Mouse (Mus musculus) liver, embryonic 13.5 days (tissue): ENCODE measurements around the gene Kbtbd7. TPM values are rescaled to one million over a fixed set of nuclear protein-coding genes. Genes with fewer than 3 reads are reported as not detected.
"Not testable (repeated sequence)": the region's sequence is repeated elsewhere in the genome, so short reads cannot be mapped to it uniquely, and the experiment has no call there.

Experiments used
- ATAC-seq: fragments of 200-750 bp; cut with Nextera tagmentation; 2 replicates; pipeline ENCODE4 v1.8.0; 2017; ENCODE audit warnings: low read depth, mild to moderate bottlenecking, moderate number of reproducible peaks, moderate library complexity
- DNase-seq: peaks from one replicate; pipeline ENCODE4 v3.0.0; 2022
- H3K27ac ChIP-seq: fragments of 300-500 bp; sonication (generic); 2 replicates; pipeline ENCODE4 v1.5.1; 2015; ENCODE audit warnings: moderate library complexity, mild to moderate bottlenecking, inconsistent platforms
- H3K27me3 ChIP-seq: fragments of 300-500 bp; sonication (generic); 2 replicates; pipeline ENCODE4 v1.6.1; 2015; ENCODE audit warnings: mild to moderate bottlenecking, inconsistent platforms
- H3K36me3 ChIP-seq: fragments of 300-500 bp; sonication (generic); 2 replicates; pipeline ENCODE4 v1.6.1; 2015; ENCODE audit warnings: mild to moderate bottlenecking, inconsistent platforms
- H3K4me1 ChIP-seq: fragments of 300-500 bp; sonication (generic); replicated peaks from 2 replicates; pipeline ENCODE4 v1.6.1; 2015; ENCODE audit warnings: inconsistent platforms
- H3K4me2 ChIP-seq: fragments of 300-500 bp; sonication (generic); 2 replicates; pipeline ENCODE4 v1.6.1; 2015; ENCODE audit warnings: inconsistent platforms, mild to moderate bottlenecking, moderate library complexity
- H3K4me3 ChIP-seq: fragments of 300-500 bp; sonication (generic); replicated peaks from 2 replicates; pipeline ENCODE4 v1.5.1; 2015; ENCODE audit warnings: mild to moderate bottlenecking, inconsistent platforms
- H3K9ac ChIP-seq: fragments of 300-500 bp; sonication (generic); 2 replicates; pipeline ENCODE4 v1.6.1; 2015; ENCODE audit warnings: mild to moderate bottlenecking, inconsistent platforms
- H3K9me3 ChIP-seq: fragments of 300-500 bp; sonication (generic); replicated peaks from 2 replicates; pipeline ENCODE4 v1.6.1; 2016; ENCODE audit warnings: inconsistent platforms
- WGBS: fragments of 180-500 bp; shearing (Covaris S2); methylation state at CpG from one replicate; pipeline ENCODE4 v1.1.7; 2015; ENCODE audit not compliant: insufficient replicate concordance; 5-methylcytosine and 5-hydroxymethylcytosine counted together
- polyA plus RNA-seq: library from polyadenylated mRNA; unstranded; fragments of >200 nt; fragmentation: Nextera tagmentation; extraction: Ambion mirVana; gene quantifications from 2 replicates; pipeline ENCODE4 v1.2.1, GENCODE M21; 2015

Gene Kbtbd7
- polyA plus RNA-seq, 1 experiment from 2014 or later = 3.0 TPM

DNA sequence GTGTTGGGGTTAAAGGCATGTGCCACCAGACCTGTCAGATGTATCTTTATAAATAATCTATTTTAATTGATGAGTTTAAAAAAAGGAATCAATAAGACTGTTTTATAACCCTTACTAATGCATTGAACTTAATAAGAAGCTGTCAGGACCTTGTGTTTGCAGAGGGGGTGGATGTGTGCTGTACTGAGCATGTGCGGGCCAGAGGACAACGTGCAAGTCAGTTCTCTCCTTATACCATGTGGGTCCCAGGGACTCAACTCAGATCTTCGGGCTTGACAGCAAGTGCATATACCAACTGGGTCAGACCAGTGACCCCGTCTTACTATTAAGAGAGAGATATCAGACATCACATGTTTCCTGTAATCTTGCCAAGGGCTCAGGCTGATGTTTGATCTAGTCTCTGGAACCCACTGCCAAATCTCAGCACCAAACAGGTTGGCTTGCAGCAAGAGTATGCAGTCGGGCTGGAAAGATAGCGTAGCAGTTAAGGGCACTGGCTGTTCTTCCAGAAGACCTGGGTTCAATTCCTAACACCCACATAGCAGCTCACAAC is 17.0 kb upstream of the Kbtbd7 start:
- H3K4me3 ChIP-seq = no peak overlapping the region
- H3K4me2 ChIP-seq = no peak overlapping the region
- no peak overlapping the region for H3K9ac ChIP-seq
- H3K4me1 ChIP-seq = peaks cover 3% of the 10 kb centered on the region; the same call in 1 of the 2 replicates
- no peaks in the 10 kb centered on the region for H3K9me3 ChIP-seq
- H3K27ac ChIP-seq = no peak overlapping the region
- WGBS = 74% methylated on average over 6 of the region's 6 CpGs
- DNase-seq (no peak), ATAC-seq (no peak)
- H3K36me3 ChIP-seq = peaks cover 10% of the 10 kb centered on the region; the same call in 1 of the 2 replicates
- H3K27me3 ChIP-seq = no peaks in the 10 kb centered on the region

DNA sequence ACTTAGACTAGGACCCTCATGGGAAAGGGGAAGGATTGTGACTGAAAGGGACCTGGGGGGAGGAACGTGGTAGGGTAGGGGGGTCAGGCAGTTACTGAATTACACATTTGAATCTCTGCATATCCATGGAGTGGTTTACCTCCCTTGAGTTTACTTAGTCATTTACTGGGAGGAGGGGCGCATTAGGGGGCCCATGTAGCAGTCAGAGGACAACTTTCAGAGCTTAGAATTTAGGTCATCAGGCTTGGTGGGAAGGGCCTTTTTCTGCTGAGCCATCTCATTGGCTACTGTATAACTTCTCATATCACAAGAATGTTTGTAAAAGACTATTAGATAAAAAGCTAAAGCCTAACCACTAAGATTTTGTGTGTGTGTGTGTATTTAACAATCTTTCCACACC is 15.6 kb upstream of the Kbtbd7 start:
- Histone ChIP-seq H3K9ac (no peak overlapping the region), H3K27ac (no peak overlapping the region), H3K4me2 (no peak overlapping the region), H3K27me3 (no peaks in the 10 kb centered on the region), H3K4me3 (no peak overlapping the region), H3K36me3 (peaks cover 10% of the 10 kb centered on the region; the same call in 1 of the 2 replicates), H3K4me1 (peaks cover 3% of the 10 kb centered on the region; the same call in 1 of the 2 replicates), H3K9me3 (no peaks in the 10 kb centered on the region)
- 69% methylated on average over 2 of the region's 2 CpGs for WGBS
- DNase-seq (no peak), ATAC-seq (no peak)

DNA sequence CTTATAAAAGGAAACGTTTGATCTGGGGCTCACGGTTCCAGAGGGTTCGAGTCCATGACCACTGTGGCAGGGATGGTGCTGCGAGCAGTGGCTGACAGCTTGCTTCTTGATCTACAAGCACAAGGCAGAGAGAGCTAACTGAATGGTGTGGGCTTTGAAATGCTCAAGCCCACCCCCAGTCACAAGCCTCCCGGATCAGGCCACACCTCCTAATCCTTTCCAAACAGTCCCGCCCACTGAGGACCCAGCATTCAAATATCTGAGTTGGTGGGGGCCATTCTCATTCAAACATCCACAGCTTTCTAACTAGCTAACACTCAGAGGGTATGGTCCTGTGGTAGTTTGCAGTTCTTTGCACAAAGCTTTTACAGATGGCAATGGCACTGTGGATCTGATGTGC is 13.2 kb upstream of the Kbtbd7 start:
- no peak overlapping the region for H3K27ac ChIP-seq
- H3K9ac ChIP-seq = no peak overlapping the region
- DNase-seq (no peak), ATAC-seq (no peak)
- H3K9me3 ChIP-seq = no peaks in the 10 kb centered on the region
- no peak overlapping the region for H3K4me3 ChIP-seq
- WGBS = 82% methylated on average over 6 of the region's 6 CpGs
- no peaks in the 10 kb centered on the region; the same call in 1 of the 2 replicates for H3K4me1 ChIP-seq
- no peaks in the 10 kb centered on the region for H3K27me3 ChIP-seq
- H3K4me2 ChIP-seq = no peak overlapping the region
- peaks cover 10% of the 10 kb centered on the region; the same call in 1 of the 2 replicates for H3K36me3 ChIP-seq

DNA sequence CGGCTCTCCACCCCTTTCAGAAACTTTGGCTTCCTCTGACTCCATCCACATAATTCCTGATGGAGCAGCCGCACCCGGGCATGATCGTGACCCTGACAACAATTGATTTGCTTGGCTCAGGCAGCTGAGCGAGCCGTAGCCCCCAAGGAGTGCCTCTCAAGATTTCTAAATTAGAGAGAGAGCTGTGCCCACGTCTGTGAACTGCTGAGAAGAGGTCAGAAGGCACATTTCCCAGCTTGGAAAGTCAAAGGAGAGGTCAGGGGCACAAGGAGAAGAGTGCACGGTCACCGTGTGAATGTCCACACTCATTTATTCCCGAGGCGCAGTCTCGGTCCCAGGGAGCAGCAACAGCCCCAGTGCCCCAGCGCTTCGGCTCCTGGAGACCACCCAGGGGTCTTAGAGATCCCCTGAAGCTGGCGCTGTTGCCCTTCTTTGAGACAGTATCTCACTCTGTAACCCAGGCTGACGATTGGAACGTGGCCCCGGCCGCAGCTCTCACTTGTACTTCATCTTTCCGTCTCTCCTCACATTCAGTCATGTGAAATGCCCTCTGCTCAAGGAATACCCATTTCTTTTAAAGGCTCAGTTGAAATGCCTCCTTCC is 6.1 kb upstream of the Kbtbd7 start:
- Histone ChIP-seq H3K4me3 (no peak overlapping the region), H3K9me3 (no peaks in the 10 kb centered on the region), H3K9ac (no peak overlapping the region), H3K4me1 (no peaks in the 10 kb centered on the region), H3K36me3 (0 out of 2 replicates have a peak, but pooled peaks cover 2% of the 10 kb centered on the region), H3K27ac (no peak overlapping the region), H3K4me2 (no peak overlapping the region), H3K27me3 (no peaks in the 10 kb centered on the region)
- DNase-seq (no peak), ATAC-seq (no peak)
- 84% methylated on average over 20 of the region's 20 CpGs for WGBS

DNA sequence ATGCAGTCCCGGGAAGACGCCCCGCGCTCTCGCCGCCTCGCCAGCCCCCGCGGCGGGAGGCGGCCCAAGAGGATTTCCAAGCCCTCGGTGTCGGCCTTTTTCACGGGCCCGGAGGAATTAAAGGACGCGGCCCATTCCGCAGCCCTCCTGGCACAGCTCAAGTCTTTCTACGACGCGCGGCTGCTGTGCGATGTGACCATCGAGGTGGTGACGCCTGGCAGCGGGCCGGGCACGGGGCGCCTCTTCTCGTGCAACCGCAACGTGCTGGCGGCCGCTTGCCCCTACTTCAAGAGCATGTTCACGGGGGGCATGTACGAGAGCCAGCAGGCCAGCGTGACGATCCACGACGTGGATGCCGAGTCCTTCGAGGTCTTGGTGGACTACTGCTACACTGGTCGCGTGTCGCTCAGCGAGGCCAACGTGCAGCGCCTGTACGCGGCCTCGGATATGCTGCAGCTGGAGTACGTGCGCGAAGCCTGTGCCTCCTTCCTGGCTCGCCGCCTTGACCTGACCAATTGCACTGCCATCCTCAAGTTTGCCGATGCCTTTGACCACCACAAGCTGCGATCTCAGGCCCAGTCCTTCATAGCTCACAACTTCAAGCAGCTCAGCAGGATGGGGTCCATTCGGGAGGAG is 537 bp downstream of the Kbtbd7 start:
- 60% methylated on average over 6 of the region's 59 CpGs for WGBS
- Histone ChIP-seq H3K4me2 (peak overlapping the region; percentile 61), H3K4me1 (peaks cover 14% of the 10 kb centered on the region), H3K9ac (peak overlapping the region; percentile 69), H3K4me3 (peak overlapping the region; percentile 61), H3K27ac (peak overlapping the region; percentile 92)
- ATAC-seq = peak; percentile 39
- not testable (repeated sequence) for H3K36me3 ChIP-seq, DNase-seq, H3K9me3 ChIP-seq, H3K27me3 ChIP-seq

DNA sequence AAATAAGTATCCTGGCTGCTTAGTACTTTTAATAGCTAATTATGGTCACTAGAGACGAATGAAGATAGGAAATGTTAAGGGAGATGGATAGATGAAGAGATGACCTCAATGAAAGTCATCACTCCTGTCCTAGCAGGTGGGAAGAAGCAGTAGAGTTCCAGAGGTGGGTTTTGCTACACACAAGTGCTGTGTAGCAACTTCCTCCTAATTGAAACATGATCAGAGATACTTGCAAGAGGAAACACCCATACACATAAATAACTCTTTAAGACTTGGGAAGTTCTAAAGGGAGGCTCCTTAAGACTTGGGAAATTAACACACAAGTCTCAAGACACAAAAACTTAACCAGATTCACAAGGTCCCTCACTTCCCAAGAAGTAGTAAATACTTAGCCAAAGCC is 7.8 kb downstream of the Kbtbd7 start:
- Histone ChIP-seq H3K36me3 (no peaks in the 10 kb centered on the region), H3K9me3 (no peaks in the 10 kb centered on the region), H3K4me1 (no peaks in the 10 kb centered on the region), H3K27ac (no peak overlapping the region), H3K9ac (no peak overlapping the region), H3K4me3 (no peak overlapping the region), H3K4me2 (no peak overlapping the region), H3K27me3 (no peaks in the 10 kb centered on the region)
- ATAC-seq (no peak), DNase-seq (no peak)
- WGBS = 59% methylated on average over 1 of the region's 1 CpGs

DNA sequence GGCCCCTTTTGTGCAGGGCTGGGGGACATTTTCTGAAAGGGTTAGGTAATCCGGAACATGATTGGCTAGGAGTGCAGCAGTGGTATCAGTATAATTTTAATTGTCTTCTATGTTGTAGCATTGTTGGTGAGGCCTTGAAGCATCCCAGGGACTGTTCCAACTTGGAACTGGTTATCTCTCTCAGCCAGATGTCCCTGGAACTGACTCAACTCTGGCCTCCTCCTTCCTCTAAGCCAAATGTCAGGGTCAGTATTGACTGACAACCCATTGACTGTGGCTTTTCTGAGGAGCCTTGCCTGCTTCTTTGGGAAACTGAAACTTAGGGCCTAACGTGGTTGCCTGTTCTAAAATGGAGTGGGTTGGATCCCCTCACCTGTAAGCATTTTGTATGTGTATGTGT is 14.3 kb downstream of the Kbtbd7 start:
- Histone ChIP-seq H3K9me3 (no peaks in the 10 kb centered on the region), H3K27ac (no peak overlapping the region), H3K9ac (no peak overlapping the region), H3K4me1 (no peaks in the 10 kb centered on the region; the same call in 1 of the 2 replicates), H3K4me2 (no peak overlapping the region), H3K4me3 (no peak overlapping the region), H3K36me3 (no peaks in the 10 kb centered on the region), H3K27me3 (no peaks in the 10 kb centered on the region)
- no peak for DNase-seq
- no peak for ATAC-seq
- WGBS = 66% methylated on average over 2 of the region's 2 CpGs

DNA sequence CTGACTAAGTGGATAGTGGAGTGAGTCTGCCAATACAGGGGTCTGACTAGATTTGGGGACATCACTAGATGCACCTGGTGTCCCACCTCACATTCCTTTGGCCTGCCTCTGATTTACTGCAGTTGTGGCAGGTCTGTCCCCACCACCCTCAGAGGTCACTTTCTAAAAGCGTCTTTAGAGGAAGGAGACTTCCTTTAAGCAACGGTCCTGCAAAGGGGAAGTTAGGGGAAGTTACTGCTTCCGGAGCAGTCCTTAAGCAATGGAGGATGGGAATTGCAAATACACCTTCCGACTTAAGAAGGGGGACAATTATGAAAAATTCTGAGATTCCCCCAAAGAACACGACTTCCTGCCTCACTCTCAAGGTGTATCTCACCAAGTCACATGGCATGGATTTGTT is 15.1 kb downstream of the Kbtbd7 start:
- Histone ChIP-seq H3K27ac (no peak overlapping the region), H3K4me3 (no peak overlapping the region), H3K36me3 (no peaks in the 10 kb centered on the region), H3K9ac (no peak overlapping the region), H3K4me1 (no peaks in the 10 kb centered on the region; the same call in 1 of the 2 replicates), H3K9me3 (no peaks in the 10 kb centered on the region), H3K4me2 (no peak overlapping the region), H3K27me3 (no peaks in the 10 kb centered on the region)
- DNase-seq (no peak), ATAC-seq (no peak)
- WGBS = 36% methylated on average over 5 of the region's 5 CpGs

DNA sequence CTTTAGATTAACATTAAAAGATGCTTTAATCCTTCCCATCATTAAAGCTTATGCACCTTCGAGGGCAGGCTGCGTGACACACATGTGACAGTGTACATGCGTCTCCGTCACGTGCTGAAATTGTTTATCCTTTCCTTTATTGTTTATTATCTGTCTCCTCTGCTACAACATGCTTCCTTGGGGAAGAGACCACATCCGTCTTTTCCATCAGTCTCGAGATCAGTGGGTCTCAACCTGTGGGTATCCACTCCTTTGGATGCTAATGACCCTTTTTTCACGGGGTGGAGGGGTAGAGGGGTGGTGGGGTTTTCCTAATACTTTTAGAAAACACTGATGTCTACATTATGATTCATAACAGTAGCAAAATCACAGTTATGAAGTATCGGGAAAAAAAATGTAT is 18.3 kb downstream of the Kbtbd7 start:
- Histone ChIP-seq H3K27me3 (no peaks in the 10 kb centered on the region), H3K9me3 (no peaks in the 10 kb centered on the region), H3K36me3 (no peaks in the 10 kb centered on the region), H3K4me3 (no peak overlapping the region), H3K27ac (no peak overlapping the region), H3K4me2 (no peak overlapping the region), H3K9ac (no peak overlapping the region), H3K4me1 (no peaks in the 10 kb centered on the region; the same call in 1 of the 2 replicates)
- WGBS = 77% methylated on average over 9 of the region's 9 CpGs
- no peak for ATAC-seq
- no peak for DNase-seq

DNA sequence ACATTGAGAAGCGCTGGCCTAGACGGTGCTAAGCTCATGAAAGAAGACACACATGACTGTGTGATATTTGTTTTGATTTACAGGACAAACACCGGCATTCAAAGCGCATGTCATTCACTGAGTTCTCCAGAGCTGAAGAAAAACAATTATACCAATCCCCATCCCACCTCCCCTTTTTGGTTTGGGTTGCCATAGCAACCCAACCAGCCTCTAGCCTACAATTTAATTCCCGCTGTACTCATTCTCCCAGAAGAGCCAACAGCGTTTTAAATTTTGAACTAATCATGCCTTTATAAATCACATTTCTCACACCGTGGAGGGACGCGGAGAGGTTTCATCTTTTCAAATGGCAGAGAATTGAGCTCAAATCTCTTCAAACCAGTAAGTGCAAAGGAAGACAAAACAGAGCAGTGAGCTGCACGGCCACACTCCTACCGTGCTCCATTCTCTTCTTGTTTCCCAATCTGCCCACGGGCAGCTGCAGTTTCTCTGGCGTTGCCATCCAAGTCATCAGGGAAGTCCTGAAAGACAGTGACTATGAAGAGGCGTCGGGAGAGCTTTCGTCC is 18.8 kb downstream of the Kbtbd7 start:
- WGBS = 71% methylated on average over 16 of the region's 16 CpGs
- Histone ChIP-seq H3K4me2 (no peak overlapping the region), H3K9me3 (no peaks in the 10 kb centered on the region), H3K36me3 (no peaks in the 10 kb centered on the region), H3K4me1 (no peaks in the 10 kb centered on the region; the same call in 1 of the 2 replicates), H3K27me3 (no peaks in the 10 kb centered on the region), H3K9ac (no peak overlapping the region), H3K4me3 (no peak overlapping the region), H3K27ac (no peak overlapping the region)
- DNase-seq = no peak
- no peak for ATAC-seq

DNA sequence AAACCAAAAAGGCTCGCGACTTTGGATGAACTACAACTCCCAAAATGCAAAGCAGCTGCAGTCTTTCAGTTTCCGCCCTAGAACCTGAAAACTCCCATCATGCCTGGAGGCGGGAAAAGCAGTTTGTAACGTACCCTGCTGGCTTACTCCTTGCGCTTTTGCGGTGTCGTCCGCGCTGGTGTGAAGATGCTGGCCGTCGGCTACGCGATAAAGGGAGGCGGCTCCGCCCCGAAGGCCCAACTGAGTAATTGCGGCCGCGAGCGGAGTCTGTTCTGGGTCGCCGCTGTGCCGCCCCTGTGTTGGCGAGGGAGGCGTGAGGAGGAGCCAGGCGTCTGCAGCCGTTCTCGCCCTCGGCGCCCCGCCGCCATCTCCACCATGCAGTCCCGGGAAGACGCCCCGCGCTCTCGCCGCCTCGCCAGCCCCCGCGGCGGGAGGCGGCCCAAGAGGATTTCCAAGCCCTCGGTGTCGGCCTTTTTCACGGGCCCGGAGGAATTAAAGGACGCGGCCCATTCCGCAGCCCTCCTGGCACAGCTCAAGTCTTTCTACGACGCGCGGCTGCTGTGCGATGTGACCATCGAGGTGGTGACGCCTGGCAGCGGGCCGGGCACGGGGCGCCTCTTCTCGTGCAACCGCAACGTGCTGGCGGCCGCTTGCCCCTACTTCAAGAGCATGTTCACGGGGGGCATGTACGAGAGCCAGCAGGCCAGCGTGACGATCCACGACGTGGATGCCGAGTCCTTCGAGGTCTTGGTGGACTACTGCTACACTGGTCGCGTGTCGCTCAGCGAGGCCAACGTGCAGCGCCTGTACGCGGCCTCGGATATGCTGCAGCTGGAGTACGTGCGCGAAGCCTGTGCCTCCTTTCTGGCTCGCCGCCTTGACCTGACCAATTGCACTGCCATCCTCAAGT is 25.6 kb downstream of the Kbtbd7 start, which contains the start of gene Kbtbd6:
TSS of gene Kbtbd6 (plus strand) at position 155 of the 910 bp plus-strand sequence.
- H3K9me3 ChIP-seq, H3K27me3 ChIP-seq, H3K36me3 ChIP-seq: not testable (repeated sequence)
- Histone ChIP-seq H3K4me1 (peaks cover 26% of the 10 kb centered on the region), H3K27ac (peak within 1 kb of the TSS; percentile 92), H3K4me2 (peak within 1 kb of the TSS; percentile 75), H3K9ac (peak within 1 kb of the TSS; percentile 76), H3K4me3 (peak within 1 kb of the TSS; percentile 67)
- ATAC-seq (peak; percentile 93), DNase-seq (peak; percentile 89)
- 18% methylated on average over 41 of the region's 89 CpGs for WGBS
